Mouse (Mus musculus) lung, postnatal 25 days (tissue): ENCODE measurements around the gene Bco2.

Source experiments
- DNase-seq: peaks from one replicate; pipeline ENCODE4 v3.0.0; 2022; ENCODE audit warnings: low spot score

Bco2 gene

GRCm38 (mm10) chr9:50515462-50515861 is 39.5 kb downstream of the Bco2 start:
- DNase-seq: no peak

- DNase-seq: no peak
These were observed 47.4 kb downstream of the Bco2 start for GRCm38 (mm10) chr9:50507570-50507969.

DNA sequence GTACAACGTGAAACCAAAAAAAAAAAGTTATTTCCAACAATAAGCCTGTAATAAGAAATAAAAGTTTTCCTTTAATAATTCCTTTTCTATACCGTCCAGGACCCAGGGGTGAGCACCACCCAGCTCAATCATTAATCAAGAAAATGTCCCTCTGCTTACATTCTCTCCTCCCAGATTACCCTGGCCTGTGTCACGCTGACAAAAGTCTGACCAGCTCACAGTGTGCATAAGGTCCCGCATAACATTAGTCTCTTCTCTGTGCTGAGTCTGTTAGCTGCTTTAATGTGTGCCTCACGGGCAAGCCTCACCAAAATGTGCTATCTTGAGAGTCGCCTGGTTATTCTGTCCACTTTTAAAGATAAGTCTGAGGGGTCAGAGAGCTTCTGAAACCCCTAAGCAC is 49.6 kb downstream of the Bco2 start:
- no peak for DNase-seq

- no peak for DNase-seq
These were observed 52.0 kb downstream of the Bco2 start for GRCm38 (mm10) chr9:50502949-50503348.

DNA sequence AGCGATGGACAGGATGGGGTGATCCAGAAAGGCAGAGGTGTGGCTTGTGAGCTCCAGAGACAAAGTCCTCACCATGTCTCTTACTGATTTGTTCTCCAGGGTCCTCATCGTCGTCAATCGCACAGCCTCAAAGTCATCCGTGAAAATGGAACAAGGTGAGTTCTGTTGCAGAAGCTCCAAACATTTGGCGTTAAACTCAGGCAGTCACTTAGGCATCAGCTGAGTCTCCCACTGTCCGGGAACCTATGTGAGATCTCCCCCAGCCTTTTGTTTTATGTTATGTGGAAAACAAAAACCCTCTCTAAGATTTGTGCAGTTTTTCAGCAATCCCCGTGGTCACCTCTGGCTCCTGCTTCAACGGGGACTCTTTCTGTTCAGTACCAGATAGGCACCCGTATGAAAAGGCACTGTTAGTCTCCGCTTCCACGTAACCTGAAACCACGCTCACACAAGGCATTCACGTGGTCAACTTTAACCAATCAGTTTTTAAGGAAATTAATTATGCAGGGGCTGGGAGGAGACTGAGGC is 53.9 kb downstream of the Bco2 start:
- DNase-seq: no peak

- DNase-seq: no peak
These were observed 54.5 kb downstream of the Bco2 start for GRCm38 (mm10) chr9:50500467-50500973.

DNA sequence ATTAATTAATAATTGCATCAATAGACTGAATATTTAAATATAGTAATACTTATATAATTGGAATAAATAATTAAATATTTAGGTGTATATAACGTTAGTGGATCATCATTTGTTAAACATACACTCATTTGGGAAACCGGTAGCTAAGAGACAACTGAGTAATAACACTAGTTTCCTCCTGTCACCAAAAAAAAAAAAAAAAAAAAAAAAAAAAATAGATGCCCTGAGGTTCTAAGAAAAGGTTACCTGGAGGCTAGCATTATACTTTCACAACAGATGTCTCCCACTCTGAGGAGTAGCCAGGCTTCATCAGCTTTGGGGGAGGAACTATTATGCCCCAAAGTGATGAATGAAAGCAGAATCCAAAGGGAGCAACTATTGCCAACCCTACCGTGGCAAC is 55.2 kb downstream of the Bco2 start:
- DNase-seq: no peak

GRCm38 (mm10) chr9:50498815-50499214 is 56.2 kb downstream of the Bco2 start:
- DNase-seq: no peak

DNA sequence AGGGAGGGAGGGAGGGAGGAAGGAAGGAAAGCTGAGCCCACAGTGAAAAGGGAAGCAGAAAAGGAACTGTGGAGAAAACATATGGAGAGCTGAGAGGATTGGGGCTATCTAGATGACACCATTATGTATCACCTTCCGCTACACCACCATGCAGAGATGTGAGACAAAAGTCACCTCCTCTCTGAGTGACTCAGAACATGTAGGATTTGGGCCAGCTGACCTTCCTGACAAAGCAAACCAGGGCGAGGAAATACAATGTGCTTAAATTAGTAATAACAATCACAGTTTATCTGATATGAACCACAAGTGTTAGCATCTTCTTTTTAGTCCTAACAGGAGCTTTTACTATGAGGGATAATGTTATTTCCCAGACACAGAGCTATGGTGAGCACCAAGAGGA is 57.4 kb downstream of the Bco2 start:
- no peak for DNase-seq

- DNase-seq: no peak
These were observed 57.9 kb downstream of the Bco2 start for GRCm38 (mm10) chr9:50497076-50497475.

- peak; percentile 37 for DNase-seq
These were observed 58.4 kb downstream of the Bco2 start for GRCm38 (mm10) chr9:50496546-50496945.

DNA sequence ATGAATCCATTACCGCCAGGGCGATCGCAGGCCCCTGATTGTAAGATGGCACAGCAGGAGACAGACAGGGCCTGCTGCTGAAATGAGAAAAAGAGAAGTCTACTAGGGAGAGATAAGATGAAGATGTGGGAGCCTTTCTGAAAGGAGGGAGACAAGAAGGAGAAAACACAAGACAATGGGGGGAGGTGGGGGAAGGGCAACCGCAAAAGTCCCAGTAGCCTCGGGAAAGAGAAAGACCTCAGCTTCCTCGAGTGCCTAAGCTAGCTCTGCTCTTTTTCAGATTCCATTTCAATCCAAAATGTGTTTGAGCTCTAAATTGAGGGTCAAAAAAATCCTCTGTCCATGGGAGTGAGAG is 58.9 kb downstream of the Bco2 start:
- DNase-seq: no peak

- DNase-seq: peak; percentile 51
These were observed 59.4 kb downstream of the Bco2 start for GRCm38 (mm10) chr9:50495405-50496150.

GRCm38 (mm10) chr9:50494311-50494710 is 60.7 kb downstream of the Bco2 start, which contains the start of gene Plet1:
Gene Plet1, plus strand, starts transcription at chr9:50494525.
- no peak for DNase-seq

GRCm38 (mm10) chr9:50493777-50494176 is 61.2 kb downstream of the Bco2 start:
- DNase-seq: no peak

DNA sequence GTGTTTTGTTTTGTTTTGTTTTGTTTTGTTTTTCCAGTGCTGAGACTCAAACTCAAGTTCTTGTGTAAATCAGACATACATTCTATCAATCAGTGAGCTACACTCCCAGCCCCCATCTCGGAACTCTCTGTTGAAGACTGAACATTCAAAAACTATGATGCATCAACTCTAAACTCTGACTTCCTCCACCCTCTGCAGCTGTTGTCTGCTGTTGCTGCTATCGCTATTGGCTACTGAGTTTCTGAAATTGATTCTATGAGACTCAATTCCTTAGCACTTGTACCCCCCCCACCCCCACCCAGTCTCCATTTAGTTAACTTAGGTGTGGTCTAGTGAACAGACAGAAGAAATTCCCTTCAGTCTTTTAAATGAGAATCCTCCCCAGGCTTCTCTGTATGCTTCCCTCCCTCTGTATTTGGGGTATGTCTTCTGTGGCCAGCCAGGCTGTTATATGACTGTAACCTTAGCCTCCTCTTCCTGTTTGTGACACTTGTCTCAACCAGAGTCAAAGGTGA is 63.4 kb downstream of the Bco2 start:
- DNase-seq: no peak

GRCm38 (mm10) chr9:50490836-50491235 is 64.1 kb downstream of the Bco2 start:
- no peak for DNase-seq

DNA sequence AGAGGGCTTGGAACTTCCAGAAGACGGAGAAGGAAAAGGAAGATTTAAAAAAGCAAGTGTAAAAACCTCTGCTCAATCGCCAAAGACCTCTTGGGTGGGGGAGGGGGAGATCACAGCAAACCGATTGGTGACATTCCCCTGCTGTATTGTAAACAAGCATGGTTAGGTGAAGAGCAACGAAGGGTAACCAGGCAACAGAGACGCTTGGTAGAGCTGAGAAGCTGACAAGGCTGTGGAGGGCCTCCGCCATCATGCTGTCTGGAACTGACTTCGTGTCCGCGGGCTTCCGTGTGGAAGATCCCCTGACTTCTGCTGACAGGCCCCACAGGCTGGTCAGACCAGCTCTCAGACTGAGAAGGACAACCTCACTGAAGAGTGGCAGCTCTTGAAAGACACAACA is 69.5 kb downstream of the Bco2 start:
- no peak for DNase-seq
